Comparison of ENCODE assay signal across 8 mouse cellular contexts in genomic region chr2:14874281-14875037, GRCm38 (mm10).
DNase-seq lines count a peak whose midpoint lies in the region; ATAC-seq and TF ChIP-seq lines count a peak whose summit lies in the region.

No protein-coding gene starts in this region.

- no peak for TF ChIP-seq CTCF in testis, adult 2 months (IDR thresholded peaks at IDR 0.05; ENCODE audit: control insufficient read depth, insufficient read depth, insufficient replicate concordance, low read depth, low read length)

- H3K4me1 ChIP-seq in heart, embryonic 11.5 days (ENCODE audit: control insufficient read depth, insufficient read depth, low read length): peaks cover 15% of the 10 kb centered on the region
- H3K4me1 ChIP-seq in testis, adult 2 months (ENCODE audit: control insufficient read depth, insufficient read depth, low read length): peaks cover 3% of the 10 kb centered on the region

- 60% methylated on average over 13 of the region's 13 CpGs for WGBS in heart, embryonic 11.5 days (ENCODE audit: insufficient replicate concordance)

- H3K4me3 ChIP-seq in heart, embryonic 11.5 days (ENCODE audit: low read depth, low read length): no peak overlapping the region
- peak overlapping the region; percentile 52 for H3K4me3 ChIP-seq in testis, adult 2 months (ENCODE audit: control insufficient read depth, low read depth, low read length)

- TF ChIP-seq POLR2A in testis, adult 2 months (IDR thresholded peaks at IDR 0.05; ENCODE audit: control insufficient read depth, low read depth, low read length): no peak

- H3K9me3 ChIP-seq in heart, embryonic 11.5 days (replicated peaks; ENCODE audit: control insufficient read depth, low read length): no peaks in the 10 kb centered on the region

- ATAC-seq in heart, embryonic 11.5 days (replicated peaks; ENCODE audit: insufficient number of reproducible peaks, low FRiP score, low TSS enrichment): no peak
- ATAC-seq in megakaryocyte progenitor cell, adult 5-6 weeks (replicated peaks; ENCODE audit: poor library complexity): no peak

- no peak for DNase-seq in heart, postnatal 14 days
- no peak for DNase-seq in testis, postnatal 10 days (ENCODE audit: low spot score)
- peak; percentile 9 to 27 for DNase-seq in lung, postnatal 4 days
- DNase-seq in urinary bladder, postnatal 4 days (ENCODE audit: low spot score in 2 of 2): no peak
- DNase-seq in cerebellum, adult 9-11 months: no peak

- no peak overlapping the region for H3K27ac ChIP-seq in heart, embryonic 11.5 days (ENCODE audit: low read depth, low read length)
- H3K27ac ChIP-seq in testis, adult 2 months (ENCODE audit: control insufficient read depth, insufficient read depth, low read depth, low read length): peak overlapping the region; percentile 11; the same call in 1 of the 2 replicates

- intact Hi-C loops in heart, postnatal 14 days (cut with DNase I): no loop called here

- no peaks in the 10 kb centered on the region for H3K27me3 ChIP-seq in heart, embryonic 11.5 days (ENCODE audit: control insufficient read depth, insufficient read depth, low read length)
- no peaks in the 10 kb centered on the region for H3K27me3 ChIP-seq in testis, adult 2 months (ENCODE audit: control insufficient read depth, insufficient read depth, low read length)

- H3K9ac ChIP-seq in heart, embryonic 11.5 days (ENCODE audit: low read depth, low read length): no peak overlapping the region

- peak overlapping the region; percentile 52 for H3K4me2 ChIP-seq in heart, embryonic 11.5 days

- no peaks in the 10 kb centered on the region for H3K36me3 ChIP-seq in heart, embryonic 11.5 days (ENCODE audit: control insufficient read depth, insufficient read depth, low read length)
- H3K36me3 ChIP-seq in testis, adult 2 months (ENCODE audit: control insufficient read depth, insufficient read depth, low read length): no peaks in the 10 kb centered on the region

Comparison
In these comparisons a context has a peak if more than half of its experiments do, and no peak if none do; other contexts are left out.
1. DNase-seq: peak in lung, postnatal 4 days (2 of 2); none in heart, postnatal 14 days (0 of 2), testis, postnatal 10 days (single experiment), urinary bladder, postnatal 4 days (0 of 2) and cerebellum, adult 9-11 months (single experiment).